Mouse (Mus musculus) neutrophil, adult 83 days (primary cell): Measurements from ENCODE around the gene Celf6. TPM values are rescaled to one million over a fixed set of nuclear protein-coding genes. Genes with fewer than 3 reads are reported as not detected.

ENCODE experiments used
- total RNA-seq, 2 experiments: library from RNA; stranded (reverse); gene quantifications; one replicate each; pipeline ENCODE4 v1.2.4; 2023

Gene Celf6
- total RNA-seq, result under 1 TPM in 1 of 2 experiments, not detected in 1; 0.13 TPM

GRCm38 (mm10) chr9:59577844-59578504, at the start of gene Celf6:
TSS of gene Celf6 (plus strand) at chr9:59577917.

GRCm38 (mm10) chr9:59539441-59540137, 38.1 kb upstream of the Celf6 start, which contains the start of the genes Hexa and Tmem202:
TSS of gene Hexa (plus strand) at chr9:59539540.
TSS of gene Tmem202 (minus strand) at chr9:59539847.

DNA sequence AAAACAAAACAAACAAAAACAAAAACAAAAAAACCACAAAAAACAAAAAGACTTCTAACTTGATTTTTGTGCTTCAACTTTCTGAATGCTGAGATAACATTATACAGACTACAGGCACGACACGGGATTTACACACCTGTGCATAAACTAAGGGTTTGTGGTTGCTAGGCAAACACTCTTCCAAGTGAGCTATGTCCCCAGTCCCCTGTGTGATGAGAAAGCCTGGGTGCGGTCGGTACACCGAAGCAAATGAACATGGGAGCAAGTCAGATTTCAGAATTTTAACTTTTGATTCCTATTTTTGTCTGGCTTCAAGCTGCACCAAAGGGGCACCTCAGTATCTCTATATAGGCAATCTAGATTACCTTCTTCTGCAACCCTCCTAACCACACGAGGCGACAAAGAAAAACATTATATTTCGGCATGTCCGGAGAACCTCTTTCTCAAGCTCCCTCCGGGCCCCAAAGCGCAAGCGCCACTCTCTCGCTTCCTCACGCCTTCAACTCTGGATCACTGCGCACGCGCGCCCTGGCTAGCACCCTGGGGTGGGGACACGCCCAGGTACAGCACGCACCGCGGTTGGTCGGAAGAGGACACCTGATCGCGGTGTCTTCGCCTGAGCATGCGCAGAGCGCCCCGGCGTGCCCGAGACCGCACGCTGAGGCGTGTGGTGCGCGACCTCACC, 39.0 kb downstream of the Celf6 start, which contains the start of gene Parp6:
Parp6 (plus strand) TSS at position 663 of the 685 bp plus-strand sequence.

GRCm38 (mm10) chr9:59655958-59656634, 78.4 kb downstream of the Celf6 start, which contains the start of gene Pkm:
TSS of gene Pkm (plus strand) at chr9:59656368.

Other genes with a start within 250 kb of the Celf6 start
- 1 to 10 TPM; 3.2 to 4.1 TPM for gene Bbs4, start 224.4 kb upstream of the Celf6 start, total RNA-seq
- gene Arih1, start 91.3 kb upstream of the Celf6 start, total RNA-seq, result 100 to 1,000 TPM; 111 to 117 TPM
- 100 to 1,000 TPM; 135 to 145 TPM for gene Hexa, start 38.4 kb upstream of the Celf6 start, total RNA-seq
- gene Tmem202, start 38.1 kb upstream of the Celf6 start, total RNA-seq, result 1 to 10 TPM; 6.1 to 7.3 TPM
- 10 to 100 TPM; 26.5 to 30.5 TPM for gene Parp6, start 39.4 kb downstream of the Celf6 start, total RNA-seq
- 1,000 to 10,000 TPM; 1,039 to 1,064 TPM for gene Pkm, start 78.5 kb downstream of the Celf6 start, total RNA-seq
- gene Gramd2, start 102.2 kb downstream of the Celf6 start, total RNA-seq, result 1 to 10 TPM; 4.8 to 6.6 TPM
- gene Senp8, start 172.8 kb downstream of the Celf6 start, total RNA-seq, result 1 to 10 TPM; 2.5 to 3.2 TPM
- 10 to 100 TPM; 15.0 to 17.8 TPM for gene Myo9a, start 173.0 kb downstream of the Celf6 start, total RNA-seq